9 mouse cellular contexts compared by ENCODE assay signal in genomic region chr1:80180128-80180527, GRCm38 (mm10). TPM values are rescaled to one million over a fixed set of nuclear protein-coding genes. Genes with fewer than 3 reads are reported as not detected.
DNase-seq lines count a peak whose midpoint lies in the region; ATAC-seq and TF ChIP-seq lines count a peak whose summit lies in the region.
"Had no signal": no experiment of that assay in that cellular context is flagged by ENCODE, and none has a peak within 500 bp of the region (broad histone marks: within the 10 kb centered on the region; RNA-seq: fewer than 3 reads in every experiment).

No protein-coding gene starts in this region.

- H3K4me3 ChIP-seq in kidney, postnatal 0 days (replicated peaks; ENCODE audit: low read depth, low read length): no peak overlapping the region
- H3K4me3 ChIP-seq in embryonic facial prominence, embryonic 11.5 days (ENCODE audit: low read depth, low read length): no peak overlapping the region
- no peak overlapping the region for H3K4me3 ChIP-seq in small intestine, adult 2 months (ENCODE audit: low read depth, low read length)
- H3K4me3 ChIP-seq: liver, embryonic 13.5 days had no signal

- H3K9ac ChIP-seq in kidney, postnatal 0 days (ENCODE audit: low read depth, low read length): no peak overlapping the region
- no peak overlapping the region for H3K9ac ChIP-seq in embryonic facial prominence, embryonic 11.5 days (replicated peaks; ENCODE audit: low read length)
- H3K9ac ChIP-seq: liver, embryonic 13.5 days had no signal

- H3K4me1 ChIP-seq in kidney, postnatal 0 days (replicated peaks; ENCODE audit: insufficient read depth, low read length): no peaks in the 10 kb centered on the region
- no peaks in the 10 kb centered on the region for H3K4me1 ChIP-seq in embryonic facial prominence, embryonic 11.5 days (ENCODE audit: control insufficient read depth, insufficient read depth, low read length)
- no peaks in the 10 kb centered on the region for H3K4me1 ChIP-seq in small intestine, adult 2 months (ENCODE audit: control insufficient read depth, insufficient read depth, insufficient read length, low read length)
- H3K4me1 ChIP-seq: liver, embryonic 13.5 days had no signal

- no peaks in the 10 kb centered on the region for H3K36me3 ChIP-seq in kidney, postnatal 0 days (ENCODE audit: insufficient read depth, low read length)
- H3K36me3 ChIP-seq in embryonic facial prominence, embryonic 11.5 days (replicated peaks; ENCODE audit: control insufficient read depth, insufficient read depth, low read depth, low read length): no peaks in the 10 kb centered on the region
- no peaks in the 10 kb centered on the region for H3K36me3 ChIP-seq in small intestine, adult 2 months (ENCODE audit: control insufficient read depth, insufficient read depth, low read length)
- H3K36me3 ChIP-seq: liver, embryonic 13.5 days had no signal

- no peak overlapping the region for H3K27ac ChIP-seq in kidney, postnatal 0 days
- H3K27ac ChIP-seq in embryonic facial prominence, embryonic 11.5 days (replicated peaks; ENCODE audit: low read depth, low read length): no peak overlapping the region
- no peak overlapping the region for H3K27ac ChIP-seq in small intestine, adult 2 months (ENCODE audit: insufficient read depth, low read depth, low read length)
- H3K27ac ChIP-seq: liver, embryonic 13.5 days had no signal

- peak; percentile 12 for DNase-seq in kidney, postnatal 0 days (ENCODE audit: low spot score)
- DNase-seq in kidney, adult 8-10 months: no peak
- DNase-seq in 416B (ENCODE audit: low read depth) (peak; percentile 49), ES-CJ7 (ENCODE audit: low read depth, low spot score) (peak; percentile 76)
- peak; percentile 60 for DNase-seq in embryonic facial prominence, embryonic 11.5 days (ENCODE audit: low spot score)
- no peak for DNase-seq in gastrocnemius, adult 18-20 months (ENCODE audit: low spot score)
- no peak for DNase-seq in urinary bladder, postnatal 36 days (ENCODE audit: low spot score in 2 of 2)
- DNase-seq: liver, embryonic 13.5 days had no signal

- TF ChIP-seq POLR2A in small intestine, adult 2 months (IDR thresholded peaks at IDR 0.05; ENCODE audit: low read depth, low read length): no peak

- H3K4me2 ChIP-seq in kidney, postnatal 0 days (ENCODE audit: low read length): no peak overlapping the region
- H3K4me2 ChIP-seq in embryonic facial prominence, embryonic 11.5 days (ENCODE audit: low read depth, low read length): no peak overlapping the region
- H3K4me2 ChIP-seq: liver, embryonic 13.5 days had no signal

- H3K27me3 ChIP-seq in kidney, postnatal 0 days (ENCODE audit: insufficient read depth, low read length): no peaks in the 10 kb centered on the region
- no peaks in the 10 kb centered on the region for H3K27me3 ChIP-seq in embryonic facial prominence, embryonic 11.5 days (ENCODE audit: control insufficient read depth, insufficient read depth, low read length)
- H3K27me3 ChIP-seq in small intestine, adult 2 months (ENCODE audit: control insufficient read depth, insufficient read depth, low read length): no peaks in the 10 kb centered on the region
- H3K27me3 ChIP-seq: liver, embryonic 13.5 days had no signal

- no peaks in the 10 kb centered on the region for H3K9me3 ChIP-seq in kidney, postnatal 0 days (replicated peaks; ENCODE audit: low read length)
- no peaks in the 10 kb centered on the region for H3K9me3 ChIP-seq in embryonic facial prominence, embryonic 11.5 days (replicated peaks; ENCODE audit: control insufficient read depth, low read length)
- H3K9me3 ChIP-seq: liver, embryonic 13.5 days had no signal

- 63% methylated on average over 7 of the region's 7 CpGs for WGBS in kidney, postnatal 0 days
- 58% methylated on average over 7 of the region's 7 CpGs for WGBS in embryonic facial prominence, embryonic 11.5 days
- WGBS in small intestine, adult 2 months: 66% methylated on average over 7 of the region's 7 CpGs

- peak; percentile 61 for TF ChIP-seq CTCF in kidney, postnatal 0 days (IDR thresholded peaks at IDR 0.05; ENCODE audit: low read depth)
- 0 out of 2 replicates have a peak, but pooled peaks have one; percentile 18 for TF ChIP-seq CTCF in small intestine, adult 2 months (IDR thresholded peaks at IDR 0.05; ENCODE audit: extremely low read depth, insufficient read length, insufficient replicate concordance, low read depth, low read length)

- no peak for ATAC-seq in kidney, postnatal 0 days (replicated peaks; ENCODE audit: low FRiP score, low read depth)
- no peak for ATAC-seq in embryonic facial prominence, embryonic 11.5 days (replicated peaks; ENCODE audit: insufficient number of reproducible peaks, low FRiP score, low TSS enrichment, low read depth)

RNA-seq across cellular contexts. Expression of gene Fam124b, which starts 38.1 kb away (rescaled TPM):
- polyA plus RNA-seq in kidney, postnatal 0 days (2015; fragmentation: Nextera tagmentation; extraction: Ambion mirVana): 0.54 TPM in 2 replicates
- 0.86 TPM in 2 replicates for polyA plus RNA-seq in embryonic facial prominence, embryonic 11.5 days (2014; fragmentation: Nextera tagmentation; extraction: Ambion mirVana)
- polyA plus RNA-seq in small intestine, adult 2 months (2012; rRNA removed): not detected in 2 replicates
- total RNA-seq in gastrocnemius, adult 18-20 months (2021): 1 to 10 TPM in 1 of 2 experiments, under 1 TPM in 1; 0.84 to 1.1 TPM
- polyA plus RNA-seq: liver, embryonic 13.5 days had no signal

Comparison
In these comparisons a context has a peak if more than half of its experiments do, and no peak if none do; other contexts are left out.
1. DNase-seq: peak in kidney, postnatal 0 days (single experiment), 416B (single experiment), ES-CJ7 (single experiment) and embryonic facial prominence, embryonic 11.5 days (single experiment); none in kidney, adult 8-10 months (0 of 2), gastrocnemius, adult 18-20 months (single experiment) and urinary bladder, postnatal 36 days (0 of 2).